Mouse (Mus musculus): ENCODE data around the gene Ly6g5b. TPM values are rescaled to one million over a fixed set of nuclear protein-coding genes. Genes with fewer than 3 reads are reported as not detected.

Ly6g5b gene
- polyA plus RNA-seq, 1 experiment from 2014 or later: 0.35 TPM

Other genes starting within 250 kb of the Ly6g5b start
- 0.53 and 0.86 TPM in 2 replicates for gene Zbtb12, start 235.9 kb downstream of the Ly6g5b start, polyA plus RNA-seq (2015; fragmentation: Nextera tagmentation; extraction: Ambion mirVana)
- not detected in 2 replicates for gene Gm20547, start 233.4 kb downstream of the Ly6g5b start, polyA plus RNA-seq (2015; fragmentation: Nextera tagmentation; extraction: Ambion mirVana)
- 8.9 and 9.3 TPM in 2 replicates for gene C2, start 217.2 kb downstream of the Ly6g5b start, polyA plus RNA-seq (2015; fragmentation: Nextera tagmentation; extraction: Ambion mirVana)
- 25.2 and 27.2 TPM in 2 replicates for gene Ehmt2, start 217.0 kb downstream of the Ly6g5b start, polyA plus RNA-seq (2015; fragmentation: Nextera tagmentation; extraction: Ambion mirVana)
- 2.6 and 3.3 TPM in 2 replicates for gene Slc44a4, start 201.0 kb downstream of the Ly6g5b start, polyA plus RNA-seq (2015; fragmentation: Nextera tagmentation; extraction: Ambion mirVana)
- gene Neu1, start 184.2 kb downstream of the Ly6g5b start, polyA plus RNA-seq (2015; fragmentation: Nextera tagmentation; extraction: Ambion mirVana): 23.2 and 28.5 TPM in 2 replicates
- 4.5 and 5.2 TPM in 2 replicates for gene Hspa1b, start 156.2 kb downstream of the Ly6g5b start, polyA plus RNA-seq (2015; fragmentation: Nextera tagmentation; extraction: Ambion mirVana)
- gene Gm20481, start 145.5 kb downstream of the Ly6g5b start, polyA plus RNA-seq (2015; fragmentation: Nextera tagmentation; extraction: Ambion mirVana): not detected in 2 replicates
- 36.7 and 39.4 TPM in 2 replicates for gene Hspa1a, start 143.3 kb downstream of the Ly6g5b start, polyA plus RNA-seq (2015; fragmentation: Nextera tagmentation; extraction: Ambion mirVana)
- gene Hspa1l, start 142.7 kb downstream of the Ly6g5b start, polyA plus RNA-seq (2015; fragmentation: Nextera tagmentation; extraction: Ambion mirVana): 0.16 and 0.25 TPM in 2 replicates
- gene Lsm2, start 133.6 kb downstream of the Ly6g5b start, polyA plus RNA-seq (2015; fragmentation: Nextera tagmentation; extraction: Ambion mirVana): 82.1 and 83.5 TPM in 2 replicates
- 42.0 and 44.7 TPM in 2 replicates for gene Vars, start 114.4 kb downstream of the Ly6g5b start, polyA plus RNA-seq (2015; fragmentation: Nextera tagmentation; extraction: Ambion mirVana)
- gene Vwa7, start 98.8 kb downstream of the Ly6g5b start, polyA plus RNA-seq (2015; fragmentation: Nextera tagmentation; extraction: Ambion mirVana): 0.19 and 0.24 TPM in 2 replicates
- gene Sapcd1, start 87.4 kb downstream of the Ly6g5b start, polyA plus RNA-seq (2015; fragmentation: Nextera tagmentation; extraction: Ambion mirVana): 1.3 and 1.7 TPM in 2 replicates
- gene Msh5, start 68.7 kb downstream of the Ly6g5b start, polyA plus RNA-seq (2015; fragmentation: Nextera tagmentation; extraction: Ambion mirVana): 0.88 and 1.3 TPM in 2 replicates
- gene Clic1, start 65.5 kb downstream of the Ly6g5b start, polyA plus RNA-seq (2015; fragmentation: Nextera tagmentation; extraction: Ambion mirVana): 240 and 276 TPM in 2 replicates
- gene Ddah2, start 56.4 kb downstream of the Ly6g5b start, polyA plus RNA-seq (2015; fragmentation: Nextera tagmentation; extraction: Ambion mirVana): 118 and 126 TPM in 2 replicates
- gene Ly6g6c, start 50.0 kb downstream of the Ly6g5b start, polyA plus RNA-seq (2015; fragmentation: Nextera tagmentation; extraction: Ambion mirVana): 0.45 and 0.58 TPM in 2 replicates
- 0.42 and 1.7 TPM in 2 replicates for gene Mpig6b, start 49.2 kb downstream of the Ly6g5b start, polyA plus RNA-seq (2015; fragmentation: Nextera tagmentation; extraction: Ambion mirVana)
- gene Ly6g6e, start 38.5 kb downstream of the Ly6g5b start, polyA plus RNA-seq (2015; fragmentation: Nextera tagmentation; extraction: Ambion mirVana): 8.2 and 8.3 TPM in 2 replicates
- gene Ly6g6d, start 37.4 kb downstream of the Ly6g5b start, polyA plus RNA-seq (2015; fragmentation: Nextera tagmentation; extraction: Ambion mirVana): 1.6 and 2.2 TPM in 2 replicates
- gene Ly6g6f, start 29.8 kb downstream of the Ly6g5b start, polyA plus RNA-seq (2015; fragmentation: Nextera tagmentation; extraction: Ambion mirVana): 0.18 TPM in 1 of 2 replicates, not detected in the other
- gene Abhd16a, start 26.2 kb downstream of the Ly6g5b start, polyA plus RNA-seq (2015; fragmentation: Nextera tagmentation; extraction: Ambion mirVana): 93.1 and 93.2 TPM in 2 replicates
- not detected in 2 replicates for gene Ly6g5c, start 7.1 kb downstream of the Ly6g5b start, polyA plus RNA-seq (2015; fragmentation: Nextera tagmentation; extraction: Ambion mirVana)
- 9.5 and 11.9 TPM in 2 replicates for gene Gpank1, start 6.0 kb upstream of the Ly6g5b start, polyA plus RNA-seq (2015; fragmentation: Nextera tagmentation; extraction: Ambion mirVana)
- 189 and 201 TPM in 2 replicates for gene Csnk2b, start 6.6 kb upstream of the Ly6g5b start, polyA plus RNA-seq (2015; fragmentation: Nextera tagmentation; extraction: Ambion mirVana)
- 9.9 and 10.8 TPM in 2 replicates for gene D17H6S53E, start 10.9 kb upstream of the Ly6g5b start, polyA plus RNA-seq (2015; fragmentation: Nextera tagmentation; extraction: Ambion mirVana)
- gene Apom, start 16.6 kb upstream of the Ly6g5b start, polyA plus RNA-seq (2015; fragmentation: Nextera tagmentation; extraction: Ambion mirVana): 0.95 TPM in 1 of 2 replicates, not detected in the other
- 28.9 and 35.6 TPM in 2 replicates for gene Bag6, start 19.8 kb upstream of the Ly6g5b start, polyA plus RNA-seq (2015; fragmentation: Nextera tagmentation; extraction: Ambion mirVana)
- gene Prrc2a, start 49.5 kb upstream of the Ly6g5b start, polyA plus RNA-seq (2015; fragmentation: Nextera tagmentation; extraction: Ambion mirVana): 73.9 and 74.9 TPM in 2 replicates
- gene Aif1, start 60.6 kb upstream of the Ly6g5b start, polyA plus RNA-seq (2015; fragmentation: Nextera tagmentation; extraction: Ambion mirVana): 11.2 and 12.6 TPM in 2 replicates
- 13.5 and 15.8 TPM in 2 replicates for gene Lst1, start 73.0 kb upstream of the Ly6g5b start, polyA plus RNA-seq (2015; fragmentation: Nextera tagmentation; extraction: Ambion mirVana)
- 0.53 and 0.96 TPM in 2 replicates for gene Ltb, start 79.0 kb upstream of the Ly6g5b start, polyA plus RNA-seq (2015; fragmentation: Nextera tagmentation; extraction: Ambion mirVana)
- gene Tnf, start 86.6 kb upstream of the Ly6g5b start, polyA plus RNA-seq (2015; fragmentation: Nextera tagmentation; extraction: Ambion mirVana): 0.40 and 0.69 TPM in 2 replicates
- gene Lta, start 89.9 kb upstream of the Ly6g5b start, polyA plus RNA-seq (2015; fragmentation: Nextera tagmentation; extraction: Ambion mirVana): 0.12 and 0.30 TPM in 2 replicates
- not detected in 2 replicates for gene Gm16181, start 105.4 kb upstream of the Ly6g5b start, polyA plus RNA-seq (2015; fragmentation: Nextera tagmentation; extraction: Ambion mirVana)
- 4.5 TPM in 2 replicates for gene Atp6v1g2, start 118.2 kb upstream of the Ly6g5b start, polyA plus RNA-seq (2015; fragmentation: Nextera tagmentation; extraction: Ambion mirVana)
- gene Nfkbil1, start 120.4 kb upstream of the Ly6g5b start, polyA plus RNA-seq (2015; fragmentation: Nextera tagmentation; extraction: Ambion mirVana): 7.0 and 7.5 TPM in 2 replicates
- 170 TPM in 2 replicates for gene Ddx39b, start 126.3 kb upstream of the Ly6g5b start, polyA plus RNA-seq (2015; fragmentation: Nextera tagmentation; extraction: Ambion mirVana)
- 251 and 342 TPM in 2 replicates for gene H2-D1, start 147.3 kb upstream of the Ly6g5b start, polyA plus RNA-seq (2015; fragmentation: Nextera tagmentation; extraction: Ambion mirVana)
- 0.05 TPM in 1 of 2 replicates, not detected in the other for gene H2-Q1, start 205.0 kb upstream of the Ly6g5b start, polyA plus RNA-seq (2015; fragmentation: Nextera tagmentation; extraction: Ambion mirVana)
- gene H2-Q2, start 226.8 kb upstream of the Ly6g5b start, polyA plus RNA-seq (2015; fragmentation: Nextera tagmentation; extraction: Ambion mirVana): 1.9 and 2.7 TPM in 2 replicates

Measured in urinary bladder, postnatal 0 days (tissue).